Mouse (Mus musculus) layer of hippocampus, adult 18-20 months (tissue): ENCODE data around the gene Hoxb5. TPM values are rescaled to one million over a fixed set of nuclear protein-coding genes. Genes with fewer than 3 reads are reported as not detected.
A peak's percentile ranks its signal among the peaks of the same experiment; 100 is the strongest.

Source experiments
- DNase-seq, 2 experiments: peaks; one replicate each; pipeline ENCODE4 v3.0.0; 2022; ENCODE audit warnings: low spot score in 2 of 2
- total RNA-seq, 2 experiments: library from RNA; stranded (reverse); gene quantifications; 2 replicates each; pipeline ENCODE4 v1.2.3; 2021

The Hoxb5 gene
- total RNA-seq, 2 experiments from 2014 or later = not detected

DNA sequence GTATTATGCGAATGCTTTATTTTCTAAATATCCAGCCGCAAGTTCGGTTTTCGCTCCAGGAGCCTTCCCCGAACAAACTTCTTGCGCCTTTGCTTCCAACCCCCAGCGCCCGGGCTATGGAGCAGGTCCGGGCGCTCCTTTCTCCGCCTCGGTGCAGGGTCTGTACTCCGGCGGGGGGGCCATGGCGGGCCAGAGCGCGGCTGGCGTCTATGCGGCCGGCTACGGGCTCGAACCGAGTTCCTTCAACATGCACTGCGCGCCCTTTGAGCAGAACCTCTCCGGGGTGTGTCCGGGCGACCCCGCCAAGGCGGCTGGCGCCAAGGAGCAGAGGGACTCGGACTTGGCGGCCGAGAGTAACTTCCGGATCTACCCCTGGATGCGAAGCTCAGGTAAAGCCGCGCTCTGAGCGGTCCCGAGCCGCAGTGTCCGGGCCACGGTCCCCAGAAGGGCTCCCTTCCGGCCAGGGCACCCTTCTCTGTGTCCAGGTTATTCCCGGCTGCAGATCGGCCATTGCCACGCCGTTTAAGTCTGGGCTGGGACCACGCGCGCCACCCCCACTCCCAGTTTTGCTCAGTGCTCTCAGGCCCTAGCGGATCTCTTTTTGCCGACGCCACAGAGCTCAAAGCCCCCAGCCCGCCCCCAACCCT is 16.3 kb upstream of the Hoxb5 start:
- DNase-seq = no peak

DNA sequence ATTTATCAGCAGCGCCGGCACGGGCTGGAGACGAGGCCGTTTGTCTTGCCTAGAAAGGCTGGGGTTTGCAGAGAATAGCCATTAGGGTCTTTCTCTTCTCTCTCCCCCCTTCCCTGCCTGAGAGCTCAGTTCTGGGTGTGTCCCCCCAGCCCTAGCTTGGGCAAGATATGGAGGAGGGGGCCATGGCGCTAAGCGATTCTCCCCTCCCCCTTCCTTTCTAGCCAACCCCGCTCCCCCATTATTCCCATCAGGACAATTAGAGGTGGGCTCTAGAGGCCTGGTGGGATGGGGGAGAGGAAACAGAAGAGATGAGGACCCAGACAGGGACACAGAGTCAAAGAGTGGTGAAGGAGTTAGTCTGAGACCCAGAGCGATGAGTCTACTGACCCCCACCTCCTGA is 15.7 kb upstream of the Hoxb5 start:
- DNase-seq = no peak

DNA sequence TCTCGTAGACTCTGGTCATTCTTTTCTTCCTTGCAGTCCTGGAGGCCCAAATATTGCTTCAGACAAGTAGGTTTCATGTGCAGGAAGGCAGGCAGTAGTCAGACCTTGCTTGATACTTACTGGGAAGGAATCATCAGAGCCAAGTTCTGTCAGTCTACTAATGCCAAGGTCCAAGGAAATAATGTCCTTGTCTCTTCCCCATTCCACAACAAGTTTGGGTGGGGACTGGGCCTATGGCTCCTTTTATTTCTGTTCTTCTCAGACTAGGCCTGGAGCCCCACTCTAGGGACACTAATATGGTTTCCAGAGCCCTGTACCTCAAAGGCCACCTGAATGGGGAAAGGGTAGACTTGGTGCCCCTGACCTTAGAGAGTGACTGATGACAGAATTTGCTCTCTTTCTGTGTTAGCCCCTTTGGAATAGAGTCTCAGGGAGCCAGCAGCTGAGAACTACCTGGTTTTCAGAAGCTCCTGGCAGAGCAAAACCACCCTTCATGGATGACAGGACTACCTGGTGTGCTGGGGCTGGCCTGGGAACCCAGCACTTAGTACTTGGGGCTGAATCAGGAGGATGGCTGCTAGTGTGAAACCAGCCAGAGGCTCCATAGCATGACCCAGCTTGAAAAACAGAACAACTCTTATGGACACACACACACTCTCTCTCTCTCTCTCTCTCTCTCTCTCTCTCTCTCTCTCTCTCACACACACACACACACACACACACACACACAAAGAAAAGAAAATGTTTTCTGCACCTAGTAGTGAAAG is 14.5 kb upstream of the Hoxb5 start:
- DNase-seq = no peak

DNA sequence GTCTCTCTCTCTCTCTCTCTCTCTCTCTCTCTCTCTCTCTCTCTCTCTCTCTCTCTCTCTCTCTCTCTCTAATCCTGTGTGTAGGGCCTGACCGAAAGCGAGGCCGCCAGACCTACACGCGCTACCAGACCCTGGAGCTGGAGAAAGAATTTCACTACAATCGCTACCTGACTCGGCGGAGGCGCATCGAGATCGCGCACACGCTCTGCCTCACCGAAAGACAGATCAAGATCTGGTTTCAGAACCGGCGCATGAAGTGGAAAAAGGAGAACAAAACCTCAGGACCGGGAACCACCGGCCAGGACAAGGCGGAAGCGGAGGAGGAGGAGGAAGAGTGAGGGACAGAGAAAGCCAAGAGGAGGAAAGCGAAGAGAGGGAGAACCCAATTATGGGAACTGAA is 13.8 kb upstream of the Hoxb5 start:
- DNase-seq = no peak

DNA sequence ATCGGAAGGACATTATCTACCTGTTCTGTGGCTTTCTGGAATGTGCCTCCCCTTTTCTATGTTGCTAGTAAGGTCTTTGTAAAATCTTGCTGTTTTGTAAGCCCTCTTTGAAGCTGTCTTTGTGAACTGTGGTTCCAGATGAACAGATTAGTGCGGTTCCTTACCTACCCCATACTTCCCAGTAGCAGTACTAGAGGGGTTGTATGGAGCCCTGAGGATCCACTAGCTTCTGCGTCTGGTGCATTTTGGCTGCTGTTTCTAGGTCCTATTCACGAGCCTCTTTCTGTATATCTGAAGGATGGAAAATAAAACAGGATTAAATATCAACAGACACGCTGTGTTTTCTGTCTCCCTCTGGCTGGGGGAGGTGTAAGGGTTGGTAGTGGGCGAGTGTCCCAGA is 13.3 kb upstream of the Hoxb5 start:
- DNase-seq = no peak

DNA sequence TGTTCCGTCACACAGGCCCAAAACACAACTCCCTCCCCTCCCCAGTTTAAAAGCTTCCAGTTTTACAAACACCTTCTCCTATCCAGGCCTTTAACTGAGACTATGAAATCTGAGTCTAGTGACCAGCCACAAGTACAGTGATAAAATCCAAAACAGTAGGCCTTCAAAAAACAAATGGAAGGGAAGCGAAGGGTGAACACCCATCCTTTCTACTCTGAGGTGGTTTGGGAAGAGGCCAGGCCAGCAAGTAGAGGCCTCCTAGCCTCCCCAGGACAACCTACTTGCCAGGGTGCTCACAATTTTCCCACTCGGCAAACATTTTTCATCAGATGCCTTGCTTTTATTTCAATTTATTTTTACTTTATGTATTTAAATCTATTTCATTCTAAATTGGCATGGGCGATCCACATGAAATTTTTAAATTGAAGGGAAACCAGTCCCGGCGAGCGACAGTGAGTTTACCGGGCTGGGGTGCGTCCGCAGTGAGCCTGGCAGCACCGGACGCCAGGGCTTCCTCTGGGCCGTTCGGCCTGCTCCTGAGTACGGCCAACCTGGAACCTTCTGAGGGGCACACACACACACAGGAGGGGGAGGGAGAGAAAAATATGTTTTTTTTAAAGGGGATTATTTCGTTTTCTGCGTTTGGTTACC is 12.3 kb upstream of the Hoxb5 start:
- no peak for DNase-seq

DNA sequence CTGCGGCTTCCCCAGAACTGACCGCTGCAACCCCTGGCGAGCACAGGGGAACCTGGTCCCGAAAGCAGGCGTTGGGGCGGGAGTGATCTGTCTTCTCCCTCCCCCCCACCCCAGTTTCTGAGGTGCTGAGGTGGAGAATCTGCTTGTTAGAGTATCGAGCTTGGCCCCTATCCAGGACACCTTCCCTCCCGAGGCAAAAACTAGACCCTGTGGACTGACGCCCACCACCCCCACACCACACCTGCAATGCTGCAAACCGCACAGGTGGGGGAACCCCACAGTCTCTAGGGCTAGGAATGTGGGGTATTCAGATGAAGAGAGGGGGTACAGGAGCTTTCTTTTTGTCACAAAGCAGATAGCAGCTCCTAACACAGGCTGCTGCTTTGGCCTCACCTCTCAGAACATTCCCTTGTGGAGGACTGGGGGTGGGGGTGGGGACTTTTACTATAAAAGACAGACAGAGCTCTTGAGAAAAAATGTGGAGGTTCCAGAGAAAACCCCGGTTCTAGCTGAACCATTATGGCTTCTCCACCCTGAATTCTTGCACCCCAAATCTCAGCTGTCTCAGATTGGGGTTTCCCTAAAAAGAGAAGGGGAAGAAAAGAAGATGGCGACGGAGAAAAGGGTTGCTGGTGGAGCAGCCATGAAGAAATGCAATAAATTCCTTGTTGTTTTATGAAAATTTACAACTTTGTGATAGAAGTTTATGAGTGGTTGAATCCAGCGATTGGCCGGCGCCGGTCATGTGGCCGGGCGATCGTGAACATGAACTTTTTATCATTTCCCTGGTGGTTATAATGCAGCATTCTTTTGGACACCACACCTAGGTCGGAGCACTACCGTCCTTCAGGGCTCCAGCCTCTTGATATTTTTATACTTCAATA is 11.2 kb upstream of the Hoxb5 start, which contains the start of gene Hoxb6:
Gene Hoxb6 (plus strand): TSS at position 796 of the 884 bp plus-strand sequence.
- DNase-seq = no peak

DNA sequence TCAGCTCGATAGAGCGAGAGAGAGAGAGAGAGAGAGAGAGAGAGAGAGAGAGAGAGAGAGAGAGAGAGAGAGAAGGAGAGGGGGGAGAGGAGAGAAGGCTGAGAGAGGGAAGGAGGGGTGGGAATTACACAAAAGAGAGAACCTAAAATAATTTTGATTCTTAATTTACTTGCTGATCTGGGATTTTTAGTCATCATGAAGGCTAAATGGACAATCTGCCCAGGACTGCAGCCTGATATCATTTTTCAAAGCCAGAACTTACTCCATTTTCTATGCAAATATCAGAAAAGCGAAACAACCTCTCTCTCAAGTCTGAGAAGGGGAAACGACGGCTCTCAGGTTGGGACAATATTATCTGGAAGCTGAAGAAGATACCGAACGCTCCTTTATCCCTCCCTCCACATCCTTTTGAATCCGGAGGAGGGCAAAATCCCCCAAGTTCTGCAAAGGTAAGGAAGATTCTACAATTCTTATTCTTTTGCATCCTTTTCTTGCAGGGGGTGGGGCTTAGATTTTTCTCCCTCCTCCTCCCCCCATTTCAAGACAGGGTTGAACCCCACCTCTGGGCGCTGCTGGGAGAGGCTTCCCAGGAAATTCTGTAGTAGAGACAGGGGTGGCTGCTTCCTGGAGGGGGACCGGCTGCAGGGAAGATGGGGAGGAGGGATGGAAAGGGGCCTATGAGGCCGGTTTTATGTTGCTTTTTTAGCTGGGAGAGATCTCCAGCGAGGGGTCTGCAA is 10.4 kb upstream of the Hoxb5 start:
- DNase-seq = no peak

DNA sequence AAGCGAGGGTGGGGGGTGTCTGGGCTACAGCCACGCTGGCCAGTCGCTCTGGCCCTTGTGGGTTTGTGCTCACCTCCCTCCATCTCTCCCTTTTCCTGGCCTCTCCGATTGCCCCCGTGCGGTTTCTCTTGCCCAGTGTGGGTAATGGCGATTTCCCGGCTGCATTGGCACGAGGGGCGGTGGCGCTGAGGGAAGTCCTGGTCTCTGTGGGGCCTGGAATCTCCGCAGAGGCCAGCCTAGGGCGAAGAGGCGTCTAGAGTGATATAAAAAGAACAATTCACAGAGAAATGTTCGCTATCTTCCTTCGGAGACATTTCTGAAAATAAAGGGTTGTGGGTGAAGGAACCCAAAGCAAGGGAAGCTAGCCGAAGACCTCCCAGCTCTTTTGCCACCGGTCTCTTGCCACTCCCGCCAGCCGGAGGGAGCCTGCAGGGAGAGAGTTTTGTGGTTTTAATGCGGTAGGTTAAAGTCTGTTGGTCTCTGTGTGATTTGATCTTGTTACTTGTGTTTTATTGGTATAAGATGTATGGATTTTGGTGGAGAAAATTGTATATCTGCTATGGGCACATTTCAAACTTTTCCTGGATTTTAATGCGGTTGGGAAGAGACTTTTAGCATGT is 9.7 kb upstream of the Hoxb5 start:
- DNase-seq = no peak

DNA sequence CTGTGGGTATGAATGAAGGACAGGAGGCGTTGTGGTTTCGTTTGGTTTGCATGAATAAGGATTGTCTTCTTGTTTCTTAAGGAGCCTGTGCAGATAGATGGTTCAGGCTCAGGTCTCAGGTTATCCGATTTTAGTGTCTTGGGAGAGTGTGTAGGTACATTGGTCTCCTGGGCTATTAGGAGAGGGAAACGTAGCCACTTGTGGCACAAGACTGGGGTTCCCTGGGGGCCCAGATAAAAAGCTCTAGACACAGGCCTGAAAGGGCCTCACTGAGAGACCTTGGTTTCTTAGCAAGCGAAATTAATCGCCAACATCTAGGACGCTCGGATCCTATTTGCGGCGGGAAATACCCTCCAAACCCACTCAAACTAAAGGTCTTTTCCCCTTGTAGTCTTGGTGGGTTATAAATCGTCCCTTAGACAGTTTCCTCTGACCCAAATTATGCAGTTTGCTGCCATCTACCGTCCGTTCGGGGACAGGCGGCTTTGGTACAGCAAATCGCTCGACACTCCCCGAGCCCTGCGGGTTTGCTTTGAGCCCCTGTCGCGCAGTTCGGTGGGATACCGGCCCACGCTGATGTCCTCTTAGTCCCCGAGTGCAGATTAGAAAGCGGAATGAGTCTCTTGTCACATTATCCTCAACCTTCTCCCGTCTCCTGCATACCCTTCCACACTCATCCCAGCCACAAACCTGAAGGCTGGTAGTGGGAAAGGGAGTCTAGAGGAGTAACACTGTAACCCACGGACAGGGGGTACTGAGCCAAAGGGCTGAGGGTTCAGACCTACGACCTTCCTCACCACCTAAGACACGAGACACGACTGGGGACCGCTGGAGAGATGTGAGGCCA is 8.7 kb upstream of the Hoxb5 start:
- DNase-seq = peak; percentile 13 to 60

DNA sequence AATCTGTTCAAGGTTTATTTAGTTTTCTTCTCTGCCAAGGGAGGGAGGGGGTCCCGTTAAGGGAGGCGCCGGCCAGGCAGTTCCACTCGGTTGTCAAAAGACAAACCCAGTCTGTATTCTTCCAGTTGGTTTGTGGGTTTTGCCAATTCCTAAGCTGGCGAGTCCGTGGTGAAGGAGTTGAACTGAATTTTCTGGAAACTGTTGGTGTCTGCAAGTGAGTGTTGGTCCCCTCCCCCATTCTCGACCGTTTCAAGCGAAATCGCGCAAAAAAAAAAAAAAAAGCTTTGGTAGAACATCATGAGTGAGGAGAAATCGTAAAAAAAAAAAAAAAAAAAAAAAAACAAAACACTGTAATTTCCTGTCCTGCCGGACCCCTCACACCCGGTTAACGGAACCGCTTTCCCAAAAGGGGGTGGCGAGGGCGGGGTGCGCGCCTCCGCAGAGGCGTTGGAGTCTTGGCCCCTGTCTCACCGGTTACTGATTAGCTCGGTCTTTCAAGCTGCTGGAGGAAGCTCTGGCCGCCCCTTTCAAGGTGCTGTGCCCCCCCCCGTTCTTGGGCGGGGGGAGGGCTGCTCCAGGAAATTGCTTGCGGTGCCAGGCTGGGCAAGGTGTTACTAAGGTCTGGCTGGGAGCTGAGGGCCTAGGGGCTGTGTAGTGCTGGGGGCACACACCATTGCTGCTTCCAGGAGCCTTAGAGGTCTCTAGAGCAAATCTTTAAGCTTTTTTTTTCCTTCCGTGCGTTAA is 7.9 kb upstream of the Hoxb5 start:
- DNase-seq = no peak

DNA sequence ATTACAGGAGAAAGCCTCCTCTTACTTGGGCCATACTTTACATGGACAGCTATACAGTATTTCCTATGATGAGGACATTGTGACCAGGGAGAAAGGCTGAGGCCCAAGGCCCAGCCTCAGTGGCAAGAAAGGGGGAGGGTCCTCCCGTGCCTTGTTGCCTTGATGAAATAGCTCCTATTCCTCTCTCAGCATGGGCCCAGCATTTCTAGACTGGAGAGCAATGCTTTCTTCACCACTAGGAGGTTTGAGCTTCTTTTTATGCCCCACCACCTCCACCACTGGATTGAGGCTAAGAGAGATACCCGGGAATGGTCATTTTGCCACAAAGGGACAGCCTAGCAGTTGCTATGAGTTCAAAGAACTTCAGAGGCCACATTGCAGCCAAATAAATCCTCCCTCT is 6.1 kb upstream of the Hoxb5 start:
- no peak for DNase-seq

DNA sequence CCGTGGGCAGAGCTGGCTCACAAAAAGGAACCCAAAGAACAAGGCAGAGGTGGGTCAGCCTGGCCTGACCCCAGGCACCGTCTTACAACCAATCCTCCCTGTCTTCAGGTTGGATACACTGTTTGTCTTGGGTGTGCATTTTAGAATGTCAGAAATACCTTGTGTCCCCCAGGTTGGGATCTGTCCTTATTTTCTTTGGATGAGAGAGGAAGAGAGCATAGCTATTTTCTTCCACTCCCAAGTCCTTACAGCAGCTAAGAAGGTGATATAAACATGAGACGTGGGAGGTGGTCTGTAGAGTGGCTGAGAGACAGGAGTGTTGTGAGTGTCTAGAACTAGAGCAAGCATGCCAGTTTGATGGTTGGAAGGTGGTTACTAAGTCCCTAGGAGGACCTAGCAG is 5.7 kb upstream of the Hoxb5 start:
- no peak for DNase-seq

DNA sequence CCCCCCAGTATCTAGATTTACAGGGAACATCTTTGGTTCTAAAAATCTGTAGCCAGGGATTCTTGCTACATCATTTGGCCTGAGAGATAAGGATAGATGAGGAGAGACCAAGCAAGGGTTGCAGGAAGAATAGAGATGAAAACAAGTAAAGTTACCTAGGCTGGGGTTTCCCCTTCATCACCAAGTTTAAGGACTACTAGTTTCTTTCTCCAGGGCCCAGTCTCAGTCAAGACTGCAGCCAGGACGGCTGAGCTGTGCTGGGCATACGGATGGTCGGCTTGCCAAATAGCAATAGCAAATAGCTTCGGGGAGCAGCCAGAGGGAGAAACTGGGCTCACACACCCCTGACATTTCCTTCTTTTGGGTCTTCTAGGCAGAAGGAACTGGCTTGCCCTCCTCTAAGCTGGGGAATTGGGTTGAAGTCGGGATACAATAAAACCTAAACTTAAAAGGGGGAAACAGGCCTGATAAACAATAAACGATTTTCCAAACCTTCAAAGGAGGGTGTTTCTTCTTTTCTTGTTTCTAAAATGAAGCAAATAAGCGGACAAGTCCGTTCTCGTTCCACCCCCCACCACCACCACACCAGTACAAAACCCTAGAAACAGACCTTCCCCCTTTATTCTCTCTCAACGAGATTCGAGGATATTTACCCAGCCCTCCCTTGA is 5.0 kb upstream of the Hoxb5 start:
- no peak for DNase-seq

DNA sequence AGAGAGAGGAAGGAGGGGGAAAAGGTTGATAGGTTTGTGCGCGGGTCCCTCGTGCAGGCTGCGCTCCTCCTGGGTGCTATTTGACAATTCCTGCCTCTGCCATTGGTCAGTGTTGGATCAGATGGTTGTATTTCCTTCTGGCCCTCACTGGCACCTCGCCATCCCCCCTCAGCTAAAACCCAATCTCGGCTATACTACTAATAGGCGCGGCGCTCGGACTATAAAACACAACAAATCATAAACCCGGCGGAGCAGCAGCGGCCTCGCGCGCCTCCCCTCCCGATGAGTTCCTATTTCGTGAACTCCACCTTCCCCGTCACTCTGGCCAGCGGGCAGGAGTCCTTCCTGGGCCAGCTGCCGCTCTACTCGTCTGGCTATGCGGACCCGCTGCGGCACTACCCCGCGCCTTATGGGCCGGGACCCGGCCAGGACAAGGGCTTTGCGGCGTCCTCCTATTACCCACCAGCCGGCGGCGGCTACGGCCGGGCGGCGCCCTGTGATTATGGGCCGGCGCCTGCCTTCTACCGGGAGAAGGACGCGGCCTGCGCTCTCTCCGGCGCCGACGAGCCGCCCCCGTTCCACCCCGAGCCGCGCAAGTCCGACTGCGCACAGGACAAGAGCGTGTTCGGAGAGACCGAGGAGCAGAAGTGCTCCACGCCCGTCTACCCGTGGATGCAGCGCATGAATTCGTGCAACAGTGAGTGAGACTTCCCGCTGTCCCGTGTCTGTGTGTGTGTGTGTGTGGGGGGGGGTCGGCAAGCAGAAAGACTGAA is 4.1 kb upstream of the Hoxb5 start:
- no peak for DNase-seq

DNA sequence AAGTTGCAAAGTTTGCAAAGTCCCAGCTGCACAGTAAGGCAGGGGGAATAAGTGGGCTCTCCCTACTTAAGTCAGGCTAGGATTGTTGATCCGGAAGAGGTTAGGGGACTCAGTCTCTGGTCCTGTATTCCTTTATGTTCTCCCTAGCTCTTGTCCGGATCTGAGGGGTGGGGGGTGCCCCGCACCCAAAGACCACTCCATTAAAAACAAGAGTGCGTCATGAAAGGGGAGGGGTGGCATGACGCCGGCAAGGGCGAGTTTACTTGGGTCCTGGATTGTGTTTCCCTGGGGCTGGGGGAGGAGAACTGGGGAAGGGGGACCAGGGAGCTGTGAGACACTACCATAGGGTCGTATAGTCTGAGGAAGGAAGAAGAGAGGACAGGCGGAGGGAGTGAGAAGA is 3.4 kb upstream of the Hoxb5 start:
- no peak for DNase-seq

DNA sequence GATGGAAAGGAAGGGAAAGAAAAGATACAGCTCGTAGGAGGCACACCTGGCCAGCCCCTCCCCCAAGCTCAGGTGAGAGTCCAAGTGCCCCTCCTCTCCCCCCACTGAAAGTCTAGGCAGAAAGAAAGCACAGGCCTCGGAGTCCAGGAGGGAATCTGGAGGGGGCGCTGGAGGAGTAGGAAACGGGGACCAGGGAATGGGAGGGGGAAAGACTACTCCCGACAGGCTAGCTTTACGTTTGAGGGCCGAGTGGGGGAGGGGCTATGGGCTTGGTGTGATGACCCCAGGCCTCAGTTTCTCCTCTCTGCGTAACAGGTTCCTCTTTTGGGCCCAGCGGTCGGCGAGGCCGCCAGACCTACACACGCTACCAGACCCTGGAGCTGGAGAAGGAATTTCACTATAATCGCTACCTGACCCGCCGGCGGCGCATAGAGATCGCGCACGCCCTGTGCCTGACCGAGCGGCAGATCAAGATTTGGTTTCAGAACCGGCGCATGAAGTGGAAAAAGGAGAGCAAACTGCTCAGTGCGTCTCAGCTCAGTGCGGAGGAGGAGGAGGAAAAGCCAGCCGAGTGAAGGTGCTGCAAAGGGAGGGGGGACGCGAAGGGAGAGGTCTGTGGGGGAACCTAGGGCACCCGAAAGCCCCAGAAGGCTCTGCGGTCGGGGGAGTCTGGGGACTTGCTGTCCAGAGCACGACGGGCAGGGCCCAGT is 2.6 kb upstream of the Hoxb5 start:
- DNase-seq = no peak
